Mouse (Mus musculus): ENCODE results near the gene Rnf26.

Rnf26 gene

DNA sequence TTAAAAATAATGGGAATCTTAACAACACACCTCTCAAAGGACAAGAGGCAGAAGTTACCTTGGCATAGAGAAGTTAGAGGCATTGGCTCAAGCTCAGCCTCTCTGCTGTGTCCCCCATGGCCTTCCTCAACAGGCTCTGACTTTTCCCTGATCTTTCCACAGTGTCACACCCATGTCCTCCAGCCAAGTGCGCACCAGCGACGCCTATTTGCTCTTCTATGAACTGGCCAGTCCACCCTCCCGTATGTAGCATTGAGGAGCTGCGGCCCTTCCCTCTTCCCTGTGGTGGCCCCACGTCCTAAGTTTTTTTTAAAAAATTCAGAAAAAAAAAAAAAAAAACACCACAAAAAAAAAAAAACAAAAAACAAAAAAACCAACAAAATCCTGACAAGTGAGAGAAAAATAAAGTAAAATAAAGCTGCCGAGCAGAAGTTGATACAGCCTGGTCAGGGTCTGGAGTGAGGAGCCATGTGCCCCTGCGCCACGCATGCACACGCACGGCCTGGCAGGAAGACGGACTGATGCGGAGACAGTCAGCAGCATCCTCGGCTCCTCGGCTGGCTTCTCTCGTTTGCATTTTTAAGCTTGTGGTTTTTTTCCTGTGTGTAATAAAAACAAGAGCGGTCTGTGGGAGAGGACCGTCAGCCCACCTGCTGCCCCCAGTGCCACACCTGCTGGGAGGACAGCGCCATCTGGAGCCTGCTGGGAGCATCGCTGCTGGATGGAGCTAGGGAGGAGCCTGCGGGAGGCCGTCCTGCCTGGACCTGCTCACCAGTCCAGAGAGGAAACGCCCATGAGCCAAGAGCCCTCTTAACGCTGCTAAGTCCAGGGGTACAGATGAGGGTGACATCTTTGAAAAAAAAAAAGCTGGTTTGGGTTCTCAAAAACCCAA is 19.5 kb downstream of the Rnf26 start:
- peak; percentile 65 to 67 for DNase-seq (ENCODE audit: low spot score in 2 of 2)

- peak in 1 of 2 experiments; percentile 42 for DNase-seq (ENCODE audit: low spot score in 2 of 2)
These were observed 24.3 kb downstream of the Rnf26 start for GRCm38 (mm10) chr9:44088877-44089608.

GRCm38 (mm10) chr9:44087761-44088455 is 25.4 kb downstream of the Rnf26 start:
- peak; percentile 75 for DNase-seq (ENCODE audit: low spot score in 2 of 2)

DNA sequence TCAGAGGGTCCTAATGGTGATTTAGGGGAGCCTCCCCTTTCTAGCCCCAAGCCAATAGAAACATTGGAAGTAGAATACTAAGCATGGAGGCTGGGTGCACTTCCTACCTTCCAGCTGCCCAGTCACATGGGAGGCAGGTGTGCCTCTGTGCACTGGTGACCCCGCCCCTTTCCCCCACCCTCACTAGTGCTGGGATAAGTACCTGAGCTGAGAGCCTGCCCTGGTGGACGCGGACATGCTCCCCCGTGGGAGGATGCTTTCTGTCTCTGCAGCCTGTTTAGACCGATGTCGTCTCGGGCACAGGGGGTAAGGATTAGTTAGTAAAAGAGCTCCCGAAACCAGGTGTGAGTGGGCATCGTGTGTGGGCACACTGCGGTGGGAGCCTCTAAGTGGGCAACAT is 26.4 kb downstream of the Rnf26 start:
- DNase-seq (ENCODE audit: low spot score in 2 of 2) = no peak

DNA sequence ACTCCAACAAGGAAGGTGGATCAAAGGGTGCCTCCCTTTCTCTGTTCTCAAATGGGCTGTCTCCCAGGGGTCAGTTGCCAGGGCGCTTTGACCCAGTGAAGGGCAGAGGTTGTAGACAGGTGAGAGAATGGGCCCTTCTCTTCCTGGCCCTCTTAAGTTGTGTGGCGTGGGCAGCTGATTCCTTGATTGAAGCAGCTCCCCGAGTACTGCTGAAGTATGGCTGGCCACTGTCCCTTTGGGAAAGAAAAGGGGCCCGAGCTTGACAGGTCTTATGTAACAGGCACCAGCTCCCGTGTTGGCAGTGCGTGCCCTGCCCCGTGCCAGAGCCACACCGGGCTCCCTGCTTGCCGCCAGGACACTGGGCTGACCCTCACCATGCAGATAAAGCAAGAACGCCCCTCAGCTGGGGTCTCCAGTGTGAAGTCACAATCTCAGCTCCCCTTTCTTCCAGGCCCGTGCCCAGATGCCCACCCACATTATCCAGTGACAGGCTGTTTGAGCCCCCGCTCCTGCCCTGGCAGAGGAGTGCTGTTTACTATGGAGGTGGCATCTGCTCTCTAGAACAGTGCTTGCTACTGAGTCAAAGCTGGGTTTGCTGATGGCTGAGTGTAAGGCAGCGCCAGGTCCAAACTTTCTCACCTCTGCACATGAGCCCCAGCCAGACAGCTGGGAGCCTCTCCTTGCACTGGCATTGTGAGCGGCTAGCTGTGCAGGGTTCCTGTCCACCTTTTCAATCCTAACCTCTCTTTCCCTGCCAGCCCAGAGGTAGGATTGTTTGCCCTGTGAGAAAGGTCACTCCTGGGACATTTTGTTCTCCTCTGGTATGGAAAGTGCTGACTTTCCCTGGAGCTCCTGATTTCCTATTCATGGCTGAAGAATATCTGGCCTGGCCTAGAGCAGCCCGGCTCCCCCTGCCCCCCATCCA is 27.3 kb downstream of the Rnf26 start:
- peak; percentile 85 to 86 for DNase-seq (ENCODE audit: low spot score in 2 of 2)

- no peak for DNase-seq (ENCODE audit: low spot score in 2 of 2)
These were observed 28.0 kb downstream of the Rnf26 start for GRCm38 (mm10) chr9:44085276-44085675.

DNA sequence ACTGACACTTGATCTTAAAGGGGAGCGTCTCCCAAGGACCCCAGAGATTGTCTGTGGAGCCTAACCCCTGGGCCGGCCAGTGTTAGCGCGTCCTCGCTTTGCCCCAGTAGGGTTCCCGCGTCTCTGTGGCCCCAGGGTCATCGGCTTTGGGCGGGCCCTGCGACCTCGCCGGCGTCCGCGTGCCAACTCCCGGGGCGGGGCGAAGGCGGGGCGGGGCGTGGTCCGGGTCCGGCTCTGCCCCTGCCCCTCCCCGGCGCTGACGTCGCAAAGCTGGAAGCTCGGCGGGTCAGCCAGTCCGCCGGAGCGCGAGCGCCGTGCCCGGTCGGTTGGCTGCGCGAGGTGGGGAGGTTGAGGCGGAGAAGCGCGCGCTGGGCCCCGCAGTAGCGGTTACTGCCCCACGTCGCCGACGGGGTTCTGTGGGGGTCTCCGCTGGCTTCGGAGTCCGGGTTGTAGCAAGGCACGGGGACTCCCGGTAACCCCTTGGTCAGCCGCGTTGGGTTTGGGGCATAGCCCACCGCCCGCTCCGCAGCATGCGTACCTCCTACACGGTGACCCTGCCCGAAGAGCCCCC is 28.6 kb downstream of the Rnf26 start:
- peak; percentile 93 to 95 for DNase-seq (ENCODE audit: low spot score in 2 of 2)

DNA sequence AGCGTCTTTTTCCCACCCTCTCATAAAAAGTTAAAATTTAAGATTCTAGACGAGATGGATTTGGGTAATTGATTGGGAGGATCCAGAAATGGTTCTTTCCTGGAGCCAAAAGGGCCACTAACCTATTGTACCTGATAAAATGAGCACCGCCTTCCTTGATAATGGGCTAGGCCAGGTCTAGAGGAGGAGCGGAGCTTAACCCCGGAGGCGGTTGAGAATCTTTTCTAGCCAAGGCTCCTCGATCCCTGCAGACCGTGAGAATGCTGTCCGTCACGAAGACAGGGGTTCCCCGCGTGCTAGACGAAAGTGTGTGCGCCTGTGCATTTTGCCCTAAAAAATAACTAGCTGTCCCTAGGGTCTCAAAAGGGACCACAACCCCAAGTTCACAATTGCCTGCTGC is 29.1 kb downstream of the Rnf26 start:
- DNase-seq (ENCODE audit: low spot score in 2 of 2) = no peak

- peak in 1 of 2 experiments; percentile 63 for DNase-seq (ENCODE audit: low spot score in 2 of 2)
These were observed 29.8 kb downstream of the Rnf26 start for GRCm38 (mm10) chr9:44083392-44084121.

DNA sequence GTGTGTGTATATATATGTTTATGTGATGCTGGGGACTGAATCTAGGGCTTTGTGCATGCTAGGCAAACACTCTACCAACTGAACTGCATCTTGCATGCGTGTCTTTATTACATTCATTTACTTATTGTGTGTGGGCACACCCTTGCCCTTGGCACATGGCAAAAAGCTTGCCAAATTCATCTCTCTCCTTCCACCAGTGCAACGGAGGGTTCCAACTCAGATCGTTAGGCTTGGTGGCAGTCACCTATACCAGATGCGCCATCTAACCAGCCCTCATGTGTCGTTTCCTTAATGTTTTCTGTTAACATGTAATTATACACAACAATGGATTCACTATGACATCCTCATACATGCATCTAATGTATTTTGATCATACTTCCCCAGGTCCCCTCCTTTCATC is 31.1 kb downstream of the Rnf26 start:
- no peak for DNase-seq (ENCODE audit: low spot score in 2 of 2)

DNA sequence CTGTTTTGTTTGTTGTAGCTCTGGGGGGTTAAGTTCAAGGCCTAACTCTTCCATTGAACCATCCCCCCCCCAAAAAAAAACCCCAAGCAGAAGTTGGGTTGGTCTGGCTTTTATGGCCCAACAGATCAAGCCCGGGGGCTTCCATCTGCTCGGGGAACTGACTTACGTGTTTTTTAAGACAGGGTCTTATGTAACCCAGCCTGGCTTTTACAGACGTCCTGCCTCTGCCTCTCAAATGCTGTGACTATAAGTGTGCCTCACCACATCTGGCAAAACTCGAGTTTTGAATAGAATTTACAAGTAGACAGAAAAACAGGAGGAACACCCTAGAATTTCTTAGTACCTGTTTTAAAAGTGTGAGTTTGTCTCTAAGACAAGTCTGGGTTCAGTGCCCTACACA is 31.7 kb downstream of the Rnf26 start:
- no peak for DNase-seq (ENCODE audit: low spot score in 2 of 2)

GRCm38 (mm10) chr9:44080953-44081352 is 32.4 kb downstream of the Rnf26 start:
- no peak for DNase-seq (ENCODE audit: low spot score in 2 of 2)

DNA sequence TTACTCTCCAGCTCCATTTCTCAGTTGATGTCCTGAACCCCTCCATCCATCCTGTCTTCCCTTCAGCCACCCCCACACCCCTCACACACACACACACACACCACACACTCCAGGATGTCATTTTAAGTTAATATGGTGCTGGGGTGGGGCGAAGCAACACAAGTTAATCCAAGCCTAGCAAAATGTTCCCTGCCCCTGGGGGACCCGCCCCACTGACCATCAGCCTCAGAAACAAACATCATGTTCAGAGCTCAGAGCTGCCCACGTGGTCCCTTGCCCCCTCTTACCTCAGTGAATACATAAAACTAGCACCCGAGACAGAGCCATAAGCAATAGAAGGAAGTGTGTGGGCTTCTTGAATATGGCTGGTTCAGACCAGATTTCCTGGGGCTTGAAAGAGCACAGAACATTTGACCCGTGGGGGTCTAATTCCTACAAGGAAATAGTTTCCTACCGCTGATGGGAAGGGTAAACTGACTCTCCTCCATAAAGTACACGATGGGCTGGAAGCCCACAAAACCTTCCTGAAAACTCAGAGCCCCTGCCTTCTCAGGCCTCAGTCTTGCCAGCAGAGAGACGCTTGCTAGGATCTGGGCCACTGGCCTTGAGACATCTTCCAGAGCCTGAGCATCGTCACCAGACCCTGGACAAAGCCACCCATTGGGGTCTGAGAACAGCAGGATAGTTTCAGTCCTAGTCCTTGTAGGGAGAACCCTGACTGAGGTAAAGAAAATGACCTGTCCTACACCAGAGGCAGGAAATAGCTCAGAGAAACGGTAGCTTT is 33.1 kb downstream of the Rnf26 start:
- no peak for DNase-seq (ENCODE audit: low spot score in 2 of 2)

GRCm38 (mm10) chr9:44078955-44079756 is 34.2 kb downstream of the Rnf26 start:
- peak; percentile 90 to 91 for DNase-seq (ENCODE audit: low spot score in 2 of 2)

GRCm38 (mm10) chr9:44078136-44078797 is 35.0 kb downstream of the Rnf26 start:
- DNase-seq (ENCODE audit: low spot score in 2 of 2) = no peak

DNA sequence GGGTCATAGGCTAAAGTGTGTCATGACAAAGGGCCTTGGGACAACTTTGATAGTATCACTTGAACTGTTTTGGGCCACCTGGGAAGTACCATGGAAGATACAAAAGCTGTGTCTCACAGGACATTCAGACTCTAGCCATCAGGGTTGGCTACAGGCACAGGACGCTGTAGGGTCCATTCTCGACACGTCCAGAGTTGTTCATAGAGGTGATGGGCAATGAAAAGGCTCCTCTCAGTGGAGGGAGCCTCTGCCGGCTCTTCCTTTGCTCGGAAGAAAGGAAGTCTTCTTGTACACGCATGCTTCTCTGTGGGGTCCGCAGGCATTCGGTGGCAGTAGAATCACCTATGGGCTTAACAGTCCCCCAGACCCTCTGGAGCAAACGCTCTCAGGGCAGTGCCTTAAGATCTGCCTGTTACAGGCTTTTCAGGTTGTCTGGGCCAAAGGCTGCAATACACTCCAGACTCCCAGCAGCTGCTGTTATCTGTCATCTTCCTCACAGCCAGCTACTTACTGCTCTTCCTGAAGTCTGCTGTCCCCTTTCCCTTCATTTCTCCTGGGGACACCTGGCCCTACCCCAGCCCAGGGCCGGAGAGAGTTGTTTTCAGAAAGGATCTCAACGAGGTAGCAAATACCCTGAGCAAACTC is 35.9 kb downstream of the Rnf26 start:
- no peak for DNase-seq (ENCODE audit: low spot score in 2 of 2)

- peak in 1 of 2 experiments; percentile 78 for DNase-seq (ENCODE audit: low spot score in 2 of 2)
These were observed 36.6 kb downstream of the Rnf26 start for GRCm38 (mm10) chr9:44076764-44077120.
